25 mouse cellular contexts compared by ENCODE assay signal in the genomic region with DNA sequence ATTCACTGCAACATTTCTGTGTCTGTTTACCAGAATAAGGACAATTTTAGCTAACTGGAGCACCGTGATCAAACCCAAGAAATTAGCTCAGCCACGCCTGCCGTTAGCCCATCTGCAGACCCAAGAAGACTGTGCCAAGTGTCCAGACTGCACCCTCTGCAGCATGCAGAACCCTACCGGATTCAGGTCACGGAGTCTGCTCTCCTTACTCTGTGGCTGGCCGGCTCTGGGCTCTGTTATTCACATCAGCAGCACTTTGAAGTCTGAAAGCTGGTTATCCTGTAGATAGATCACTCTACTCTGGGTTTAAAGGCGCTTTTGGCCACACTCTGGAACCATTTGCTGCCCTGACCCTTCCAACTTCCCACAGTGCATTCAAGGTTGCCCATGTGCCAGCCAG. TPM values are rescaled to one million over a fixed set of nuclear protein-coding genes. Genes with fewer than 3 reads are reported as not detected.
DNase-seq lines count a peak whose midpoint lies in the region; ATAC-seq lines count a peak whose summit lies in the region.
"Had no signal": no experiment of that assay in that cellular context is flagged by ENCODE, and none has a peak within 500 bp of the region (broad histone marks: within the 10 kb centered on the region; RNA-seq: fewer than 3 reads in every experiment).

No protein-coding gene starts in this region.

- H3K9ac ChIP-seq in midbrain, embryonic 13.5 days (replicated peaks), result 0 out of 2 replicates have a peak overlapping the region, but pooled peaks have one; percentile 25
- H3K9ac ChIP-seq in midbrain, embryonic 16.5 days (ENCODE audit: low read depth, low read length), result no peak overlapping the region
- H3K9ac ChIP-seq: embryonic facial prominence, embryonic 13.5 days; hindbrain, embryonic 14.5 days; intestine, embryonic 15.5 days; liver, embryonic 13.5 days; neural tube, embryonic 12.5 days had no signal

- H3K27ac ChIP-seq in midbrain, embryonic 13.5 days, result no peak overlapping the region
- H3K27ac ChIP-seq in midbrain, embryonic 16.5 days (ENCODE audit: low read length), result no peak overlapping the region
- H3K27ac ChIP-seq: embryonic facial prominence, embryonic 13.5 days; gastrocnemius, adult 2 months; heart, embryonic 10.5 days; hindbrain, embryonic 14.5 days; intestine, embryonic 15.5 days; liver, embryonic 13.5 days; neural tube, embryonic 12.5 days had no signal

- no peaks in the 10 kb centered on the region for H3K27me3 ChIP-seq in midbrain, embryonic 13.5 days
- H3K27me3 ChIP-seq in midbrain, embryonic 16.5 days (ENCODE audit: control insufficient read depth, insufficient read depth, low read depth, low read length), result peaks cover 2% of the 10 kb centered on the region; the same call in 1 of the 2 replicates
- H3K27me3 ChIP-seq: CH12.LX; embryonic facial prominence, embryonic 13.5 days; intestine, embryonic 15.5 days; liver, embryonic 13.5 days; neural tube, embryonic 12.5 days had no signal

- H3K9me3 ChIP-seq in midbrain, embryonic 13.5 days, result no peaks in the 10 kb centered on the region
- H3K9me3 ChIP-seq in midbrain, embryonic 16.5 days (replicated peaks; ENCODE audit: control insufficient read depth, low read length, poor library complexity, severe bottlenecking), result no peaks in the 10 kb centered on the region
- H3K9me3 ChIP-seq: embryonic facial prominence, embryonic 13.5 days; G1E; heart, embryonic 10.5 days; intestine, embryonic 15.5 days; liver, embryonic 13.5 days; neural tube, embryonic 12.5 days had no signal

- 0 out of 2 replicates have a peak, but pooled peaks cover 3% of the 10 kb centered on the region for H3K4me1 ChIP-seq in midbrain, embryonic 13.5 days (replicated peaks)
- 0 out of 2 replicates have a peak, but pooled peaks cover 3% of the 10 kb centered on the region for H3K4me1 ChIP-seq in midbrain, embryonic 16.5 days (ENCODE audit: control insufficient read depth, insufficient read depth, low read length)
- H3K4me1 ChIP-seq: embryonic facial prominence, embryonic 13.5 days; neural tube, embryonic 12.5 days had no signal

- H3K36me3 ChIP-seq in midbrain, embryonic 13.5 days, result no peaks in the 10 kb centered on the region
- H3K36me3 ChIP-seq in midbrain, embryonic 16.5 days (ENCODE audit: control insufficient read depth, insufficient read depth, low read length), result no peaks in the 10 kb centered on the region
- H3K36me3 ChIP-seq: embryonic facial prominence, embryonic 13.5 days; G1E; heart, embryonic 10.5 days; intestine, embryonic 15.5 days; liver, embryonic 13.5 days; neural tube, embryonic 12.5 days had no signal

- peak; percentile 73 for DNase-seq in cerebellum, adult 11 months
- DNase-seq in cerebellum, adult 9-11 months, result peak; percentile 90
- no peak for DNase-seq in spleen, postnatal 36 days (ENCODE audit: low spot score in 2 of 2)
- DNase-seq in heart, adult 11 months, result no peak
- no peak for DNase-seq in embryo, embryonic 11 days
- DNase-seq: adrenal gland, adult 8-10 months; B cell, adult 2 months; gastrocnemius, adult 2 months; heart, postnatal 4 days; kidney, adult 8-10 months; kidney, postnatal 10 days; liver, embryonic 13.5 days; lung, adult 2 months; lung, postnatal 14 days; thymus, postnatal 14 days had no signal

- 78% methylated on average over 7 of the region's 7 CpGs for WGBS in midbrain, embryonic 13.5 days
- 75% methylated on average over 7 of the region's 7 CpGs for WGBS in midbrain, embryonic 16.5 days

- ATAC-seq in midbrain, embryonic 13.5 days, result no peak
- no peak for ATAC-seq in midbrain, embryonic 16.5 days
- ATAC-seq: forebrain, embryonic 14.5 days; intestine, embryonic 15.5 days had no signal

- no peak overlapping the region for H3K4me3 ChIP-seq in midbrain, embryonic 13.5 days (replicated peaks)
- no peak overlapping the region for H3K4me3 ChIP-seq in midbrain, embryonic 16.5 days (ENCODE audit: low read depth, low read length)
- H3K4me3 ChIP-seq: embryonic facial prominence, embryonic 13.5 days; gastrocnemius, adult 2 months; heart, embryonic 10.5 days; intestine, embryonic 15.5 days; liver, embryonic 13.5 days; neural tube, embryonic 12.5 days had no signal

- no peak overlapping the region for H3K4me2 ChIP-seq in midbrain, embryonic 13.5 days (replicated peaks)
- H3K4me2 ChIP-seq in midbrain, embryonic 16.5 days (ENCODE audit: low read length), result no peak overlapping the region
- H3K4me2 ChIP-seq: embryonic facial prominence, embryonic 13.5 days; hindbrain, embryonic 14.5 days; intestine, embryonic 15.5 days; liver, embryonic 13.5 days; neural tube, embryonic 12.5 days had no signal

RNA-seq across cellular contexts. Expression of a gene that starts 4.5 kb away (rescaled TPM):
- polyA plus RNA-seq in midbrain, embryonic 13.5 days (2015; fragmentation: Nextera tagmentation; extraction: Ambion mirVana), result 12.7 and 13.9 TPM in 2 replicates
- polyA plus RNA-seq in midbrain, embryonic 16.5 days (2015; fragmentation: Nextera tagmentation; extraction: Ambion mirVana), result 11.2 and 11.7 TPM in 2 replicates

RNA-seq across cellular contexts. Expression of a gene that starts 35.9 kb away (rescaled TPM):
- 605 and 617 TPM in 2 replicates for polyA plus RNA-seq in midbrain, embryonic 13.5 days (2015; fragmentation: Nextera tagmentation; extraction: Ambion mirVana)
- 203 and 224 TPM in 2 replicates for polyA plus RNA-seq in midbrain, embryonic 16.5 days (2015; fragmentation: Nextera tagmentation; extraction: Ambion mirVana)

RNA-seq across cellular contexts. Expression of a gene that starts 40.6 kb away (rescaled TPM):
- 0.27 and 0.32 TPM in 2 replicates for polyA plus RNA-seq in midbrain, embryonic 13.5 days (2015; fragmentation: Nextera tagmentation; extraction: Ambion mirVana)
- polyA plus RNA-seq in midbrain, embryonic 16.5 days (2015; fragmentation: Nextera tagmentation; extraction: Ambion mirVana), result 0.19 and 0.53 TPM in 2 replicates

Comparison
In these comparisons a context has a peak if more than half of its experiments do, and no peak if none do; other contexts are left out.
1. DNase-seq: peak in cerebellum, adult 11 months (single experiment) and cerebellum, adult 9-11 months (single experiment); none in spleen, postnatal 36 days (0 of 2), heart, adult 11 months (single experiment) and embryo, embryonic 11 days (single experiment).